Mouse (Mus musculus) frontal cortex, postnatal 25 days (tissue): ENCODE results near the gene St3gal4.

ENCODE experiments used
- DNase-seq, 2 experiments: peaks; one replicate each; pipeline ENCODE4 v3.0.0; 2022; ENCODE audit warnings: low spot score in 2 of 2

Gene St3gal4

GRCm38 (mm10) chr9:35007697-35008341, 111.2 kb downstream of the St3gal4 start:
- DNase-seq = no peak

- DNase-seq = no peak
Observed at GRCm38 (mm10) chr9:35004113-35004512, 115.0 kb downstream of the St3gal4 start.

GRCm38 (mm10) chr9:34997880-34998865, 120.9 kb downstream of the St3gal4 start:
- DNase-seq = no peak
